ENCODE assay signal across 15 mouse cellular contexts in the genomic region with DNA sequence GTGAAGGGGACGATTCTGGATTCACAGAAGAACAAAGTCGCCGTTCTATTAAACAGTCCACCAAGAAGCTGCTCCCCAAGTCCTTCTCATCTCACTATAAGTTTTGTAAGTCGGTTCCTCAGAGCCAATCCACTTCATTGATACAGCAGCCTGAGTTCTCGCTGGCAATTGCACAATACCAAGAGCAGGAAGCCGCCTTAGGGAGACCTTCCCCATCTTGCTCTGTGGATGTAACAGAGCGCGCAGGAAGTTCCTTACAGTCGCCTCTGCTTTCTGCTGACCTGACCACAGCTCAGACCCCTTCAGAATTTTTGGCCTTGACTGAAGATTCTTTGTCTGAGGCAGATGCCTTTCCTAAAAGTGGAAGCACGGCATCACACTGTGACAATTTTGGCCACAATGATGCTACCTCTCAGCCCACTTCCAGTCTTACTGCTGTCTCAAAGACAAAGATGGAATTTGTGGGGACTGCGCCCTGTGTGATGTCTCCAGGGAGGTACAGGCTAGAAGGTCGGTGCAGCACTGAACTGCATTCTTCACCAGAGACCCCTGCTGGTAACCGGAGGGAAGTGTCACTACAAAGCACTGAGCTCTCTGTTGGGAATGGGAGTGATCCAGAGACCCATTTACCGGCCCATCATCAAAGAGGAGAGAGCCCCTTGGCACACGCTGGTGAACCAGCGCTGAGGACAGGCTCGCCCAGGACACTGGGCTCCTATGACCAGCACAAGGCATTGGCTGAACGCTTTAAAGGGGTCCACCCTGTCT.
DNase-seq lines count a peak whose midpoint lies in the region; ATAC-seq and TF ChIP-seq lines count a peak whose summit lies in the region.
"Had no signal": no experiment of that assay in that cellular context is flagged by ENCODE, and none has a peak within 500 bp of the region (broad histone marks: within the 10 kb centered on the region; RNA-seq: fewer than 3 reads in every experiment).

No protein-coding gene starts in this region.

- 82% methylated on average over 18 of the region's 18 CpGs for WGBS in intestine, postnatal 0 days
- 85% methylated on average over 18 of the region's 18 CpGs for WGBS in intestine, embryonic 16.5 days

- H3K27ac ChIP-seq in intestine, postnatal 0 days (ENCODE audit: low read depth, low read length) = no peak overlapping the region
- no peak overlapping the region for H3K27ac ChIP-seq in intestine, embryonic 16.5 days (ENCODE audit: low read length)
- no peak overlapping the region for H3K27ac ChIP-seq in testis, adult 2 months (ENCODE audit: control insufficient read depth, insufficient read depth, low read depth, low read length)
- H3K27ac ChIP-seq: heart, embryonic 13.5 days; hindbrain, embryonic 14.5 days; limb, embryonic 13.5 days had no signal

- H3K27me3 ChIP-seq in intestine, postnatal 0 days (replicated peaks; ENCODE audit: control insufficient read depth, insufficient read depth, low read length) = no peaks in the 10 kb centered on the region
- H3K27me3 ChIP-seq in intestine, embryonic 16.5 days (replicated peaks; ENCODE audit: control insufficient read depth, insufficient read depth, low read length) = no peaks in the 10 kb centered on the region
- no peaks in the 10 kb centered on the region for H3K27me3 ChIP-seq in testis, adult 2 months (ENCODE audit: control insufficient read depth, insufficient read depth, low read length)
- H3K27me3 ChIP-seq: heart, embryonic 13.5 days; limb, embryonic 13.5 days had no signal

- no peak for DNase-seq in testis, postnatal 10 days (ENCODE audit: low spot score)
- DNase-seq in testis, postnatal 14 days (ENCODE audit: low spot score) = peak; percentile 11
- DNase-seq in frontal cortex, postnatal 25 days (ENCODE audit: low spot score in 2 of 2) = no peak
- DNase-seq in T-cell, adult 2 months (ENCODE audit: low spot score) = no peak
- DNase-seq: cerebellum, adult 2 months; kidney, postnatal 10 days; lung, postnatal 10 days; midbrain, embryonic 14.5 days had no signal

- no peaks in the 10 kb centered on the region for H3K4me1 ChIP-seq in intestine, postnatal 0 days (replicated peaks; ENCODE audit: control insufficient read depth, insufficient read depth, low read length)
- no peaks in the 10 kb centered on the region for H3K4me1 ChIP-seq in intestine, embryonic 16.5 days (ENCODE audit: control insufficient read depth, insufficient read depth, low read length)
- H3K4me1 ChIP-seq in testis, adult 2 months (ENCODE audit: control insufficient read depth, insufficient read depth, low read length) = no peaks in the 10 kb centered on the region
- H3K4me1 ChIP-seq: heart, embryonic 13.5 days; limb, embryonic 13.5 days had no signal

- H3K4me3 ChIP-seq in intestine, postnatal 0 days (ENCODE audit: low read depth, low read length) = no peak overlapping the region
- H3K4me3 ChIP-seq in intestine, embryonic 16.5 days (ENCODE audit: low read length) = no peak overlapping the region
- H3K4me3 ChIP-seq in testis, adult 2 months (ENCODE audit: control insufficient read depth, low read depth, low read length) = no peak overlapping the region; the same call in none of the 2 replicates
- H3K4me3 ChIP-seq: heart, embryonic 13.5 days; limb, embryonic 13.5 days had no signal

- H3K4me2 ChIP-seq in intestine, postnatal 0 days (replicated peaks; ENCODE audit: low read depth) = no peak overlapping the region
- H3K4me2 ChIP-seq in intestine, embryonic 16.5 days (ENCODE audit: low read depth, low read length) = no peak overlapping the region
- H3K4me2 ChIP-seq: heart, embryonic 13.5 days; hindbrain, embryonic 14.5 days; limb, embryonic 13.5 days had no signal

- no peak for TF ChIP-seq POLR2A in testis, adult 2 months (IDR thresholded peaks at IDR 0.05; ENCODE audit: control insufficient read depth, low read depth, low read length)

- no peak for ATAC-seq in intestine, postnatal 0 days
- no peak for ATAC-seq in intestine, embryonic 16.5 days
- ATAC-seq in common myeloid progenitor, adult 5-6 weeks (replicated peaks; ENCODE audit: low read depth, poor library complexity, severe bottlenecking) = peak; percentile 73

- H3K9ac ChIP-seq in intestine, postnatal 0 days (ENCODE audit: low read depth, low read length) = no peak overlapping the region
- H3K9ac ChIP-seq in intestine, embryonic 16.5 days (ENCODE audit: low read depth, low read length) = no peak overlapping the region
- H3K9ac ChIP-seq: heart, embryonic 13.5 days; hindbrain, embryonic 14.5 days; limb, embryonic 13.5 days had no signal

- no peaks in the 10 kb centered on the region for H3K9me3 ChIP-seq in intestine, postnatal 0 days (ENCODE audit: control insufficient read depth)
- no peaks in the 10 kb centered on the region for H3K9me3 ChIP-seq in intestine, embryonic 16.5 days (ENCODE audit: control insufficient read depth, low read length)
- H3K9me3 ChIP-seq: heart, embryonic 13.5 days; limb, embryonic 13.5 days had no signal

- TF ChIP-seq CTCF in intestine, postnatal 0 days (IDR thresholded peaks at IDR 0.05; ENCODE audit: low read depth) = peak; percentile 58
- TF ChIP-seq CTCF in testis, adult 2 months (IDR thresholded peaks at IDR 0.05; ENCODE audit: control insufficient read depth, insufficient read depth, insufficient replicate concordance, low read depth, low read length) = peak; percentile 20; the same call in 1 of the 2 replicates

- H3K36me3 ChIP-seq in intestine, postnatal 0 days (ENCODE audit: control insufficient read depth, insufficient read depth) = 0 out of 2 replicates have a peak, but pooled peaks cover 12% of the 10 kb centered on the region
- peaks cover 5% of the 10 kb centered on the region; the same call in 1 of the 2 replicates for H3K36me3 ChIP-seq in intestine, embryonic 16.5 days (ENCODE audit: control insufficient read depth, insufficient read depth, low read length)
- no peaks in the 10 kb centered on the region for H3K36me3 ChIP-seq in testis, adult 2 months (ENCODE audit: control insufficient read depth, insufficient read depth, low read length)
- H3K36me3 ChIP-seq: heart, embryonic 13.5 days had no signal
